Mouse (Mus musculus) heart, postnatal 0 days (tissue): ENCODE results near the gene Cpsf2.

Experiments
- CTCF ChIP-seq: IDR thresholded peaks from 2 replicates; pipeline ENCODE4 v1.5.1; 2016; ENCODE audit warnings: antibody characterized with exemption, control low read depth, low read depth
- EP300 ChIP-seq: IDR thresholded peaks from 2 replicates; pipeline ENCODE4 v1.6.1; 2016; ENCODE audit warnings: antibody characterized with exemption, low read depth

- TF ChIP-seq CTCF (peak; percentile 66), EP300 (no peak)
These were observed 9.3 kb downstream of the Cpsf2 start for GRCm38 (mm10) chr12:101985110-101985509.
